8 mouse cellular contexts compared by ENCODE assay signal in the genomic region with DNA sequence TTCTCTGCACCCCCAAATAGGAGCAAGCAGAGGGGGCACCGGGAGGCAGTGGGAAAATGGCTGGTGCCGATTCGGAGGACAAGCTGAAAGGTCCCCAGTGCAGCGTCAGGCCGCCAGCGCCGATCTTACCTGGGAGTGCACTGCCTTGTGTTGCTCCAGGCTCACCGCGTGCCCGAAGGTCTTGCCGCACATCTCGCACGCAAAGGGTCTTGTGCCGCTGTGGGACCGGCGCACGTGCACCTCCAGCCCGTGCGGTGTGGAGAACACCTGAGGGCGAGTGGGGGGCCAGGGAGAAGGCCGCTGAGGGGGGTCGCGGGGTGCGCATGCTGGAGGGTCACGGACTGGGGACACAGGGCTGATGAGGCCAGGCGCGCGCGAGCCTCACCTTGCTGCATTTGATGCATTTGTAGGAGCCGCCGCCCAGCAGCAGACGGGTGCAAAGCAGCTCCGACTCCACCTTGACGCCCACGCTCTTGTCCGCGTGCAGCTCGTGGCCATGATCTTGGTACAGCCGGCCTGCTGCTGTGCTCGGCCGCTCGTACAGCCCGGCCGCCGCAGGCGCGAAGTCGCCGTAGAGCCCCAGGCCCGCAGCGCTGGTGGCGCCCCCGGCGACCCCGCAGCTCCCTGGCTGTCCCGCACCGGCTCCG. TPM values are rescaled to one million over a fixed set of nuclear protein-coding genes. Genes with fewer than 3 reads are reported as not detected.
A peak's percentile ranks its signal among the peaks of the same experiment; 100 is the strongest.
DNase-seq lines count a peak whose midpoint lies in the region; ATAC-seq and TF ChIP-seq lines count a peak whose summit lies in the region.

No protein-coding gene starts in this region.

- TF ChIP-seq CTCF in liver, postnatal 0 days (IDR thresholded peaks at IDR 0.05; ENCODE audit: low read depth) = no peak

- intact Hi-C loops in heart, postnatal 36 days (cut with DNase I) = no loop called here

- in situ Hi-C loops in ES-E14 (cut with MboI; ENCODE audit: low sequenced_read_pairs in 2 of 2, unreplicated experiment in 2 of 2) = loop anchor here (10.0 to 25.0 kb wide), 2 partner anchors 1256 to 1259 kb away; a partner anchor contains a TSS

- peak; percentile 82 for DNase-seq in heart, adult 11 months
- no peak for DNase-seq in heart, postnatal 36 days
- no peak for DNase-seq in ES-E14 (ENCODE audit: low read depth, low spot score)
- DNase-seq in liver, postnatal 0 days = no peak
- no peak for DNase-seq in ovary, postnatal 10 days (ENCODE audit: low spot score)
- no peak for DNase-seq in adrenal gland, postnatal 25 days

- H3K27ac ChIP-seq in ES-E14 (ENCODE audit: insufficient read depth, low read depth, low read length, poor library complexity, severe bottlenecking) = no peak overlapping the region
- H3K27ac ChIP-seq in forebrain, embryonic 15.5 days (replicated peaks) = no peak overlapping the region
- H3K27ac ChIP-seq in liver, postnatal 0 days (ENCODE audit: low read depth) = no peak overlapping the region

- no peak overlapping the region for H3K9ac ChIP-seq in ES-E14 (ENCODE audit: insufficient read depth, low read depth, low read length, poor library complexity, severe bottlenecking)
- no peak overlapping the region for H3K9ac ChIP-seq in forebrain, embryonic 15.5 days (replicated peaks)
- 0 out of 2 replicates have a peak overlapping the region, but pooled peaks have one; percentile 5 for H3K9ac ChIP-seq in liver, postnatal 0 days (replicated peaks)

- peaks cover 0 to 16% of the 10 kb centered on the region in 2 experiments; a peak in 3 of 4 replicates for H3K4me1 ChIP-seq in ES-E14 (ENCODE audit: control insufficient read depth in 2 of 2, insufficient read depth in 2 of 2, low read length in 2 of 2, poor library complexity in 1 of 2)
- H3K4me1 ChIP-seq in forebrain, embryonic 15.5 days = peaks cover 44% of the 10 kb centered on the region
- peaks cover 40% of the 10 kb centered on the region for H3K4me1 ChIP-seq in liver, postnatal 0 days (ENCODE audit: insufficient read depth)

- H3K9me3 ChIP-seq in ES-E14 (ENCODE audit: control insufficient read depth, insufficient read depth, low read depth, low read length) = no peaks in the 10 kb centered on the region
- H3K9me3 ChIP-seq in forebrain, embryonic 15.5 days = no peaks in the 10 kb centered on the region
- H3K9me3 ChIP-seq in liver, postnatal 0 days (ENCODE audit: low read length) = no peaks in the 10 kb centered on the region

- no peaks in the 10 kb centered on the region for H3K36me3 ChIP-seq in ES-E14 (ENCODE audit: control insufficient read depth, insufficient read depth, low read length, poor library complexity, severe bottlenecking)
- H3K36me3 ChIP-seq in forebrain, embryonic 15.5 days = no peaks in the 10 kb centered on the region
- no peaks in the 10 kb centered on the region; the same call in 1 of the 2 replicates for H3K36me3 ChIP-seq in liver, postnatal 0 days (replicated peaks; ENCODE audit: insufficient read depth, low read length)

- ATAC-seq in forebrain, embryonic 15.5 days (replicated peaks) = 0 out of 2 replicates have a peak, but pooled peaks have one; percentile 6
- no peak for ATAC-seq in liver, postnatal 0 days
- ATAC-seq in megakaryocyte-erythroid progenitor cell, adult 5-6 weeks (replicated peaks; ENCODE audit: low FRiP score, low TSS enrichment, poor library complexity, severe bottlenecking) = no peak

- under 1% methylated on average over 58 of the region's 58 CpGs for WGBS in forebrain, embryonic 15.5 days
- 33% methylated on average over 53 of the region's 58 CpGs for WGBS in liver, postnatal 0 days (ENCODE audit: insufficient replicate concordance)

- peak overlapping the region; percentile 34 to 39 for H3K4me3 ChIP-seq in ES-E14 (ENCODE audit: insufficient read depth in 1 of 2, low read depth in 1 of 2, low read length in 2 of 2, poor library complexity in 1 of 2, severe bottlenecking in 1 of 2)
- H3K4me3 ChIP-seq in forebrain, embryonic 15.5 days = peak overlapping the region; percentile 32
- H3K4me3 ChIP-seq in liver, postnatal 0 days (ENCODE audit: low read depth, low read length) = peak overlapping the region; percentile 21

- peak overlapping the region; percentile 49 for H3K4me2 ChIP-seq in forebrain, embryonic 15.5 days (replicated peaks)
- peak overlapping the region; percentile 77 for H3K4me2 ChIP-seq in liver, postnatal 0 days (ENCODE audit: low read depth, low read length)

- no peak for TF ChIP-seq EP300 in liver, postnatal 0 days (IDR thresholded peaks at IDR 0.05; ENCODE audit: low read depth)

- peaks cover 87% of the 10 kb centered on the region for H3K27me3 ChIP-seq in forebrain, embryonic 15.5 days
- H3K27me3 ChIP-seq in liver, postnatal 0 days (ENCODE audit: insufficient read depth, low read length) = peaks cover 87% of the 10 kb centered on the region

TF ChIP-seq in ES-E14, 5 proteins besides CTCF, POLR2A, EP300 and RAD21:
- no peak for TF ChIP-seq CHD2 (IDR thresholded peaks at IDR 0.05; ENCODE audit: low read depth, low read length)
- TF ChIP-seq HCFC1 (IDR thresholded peaks at IDR 0.05; ENCODE audit: borderline replicate concordance, insufficient read depth, low read length) = no peak
- TF ChIP-seq ZNF384 (IDR thresholded peaks at IDR 0.05; ENCODE audit: low read depth, low read length) = no peak
- no peak for TF ChIP-seq ZC3H11A (IDR thresholded peaks at IDR 0.05; ENCODE audit: borderline replicate concordance, low read depth, low read length)
- no peak for TF ChIP-seq MAFK (IDR thresholded peaks at IDR 0.05; ENCODE audit: insufficient read depth, low read depth, low read length)

RNA-seq across cellular contexts. Expression of a gene that starts 4.7 kb away (rescaled TPM):
- not detected for total RNA-seq in heart, postnatal 36 days (2021)
- total RNA-seq in ES-E14 (2012; rRNA removed) = 0.09 and 0.11 TPM in 2 replicates
- not detected in 2 replicates for polyA plus RNA-seq in forebrain, embryonic 15.5 days (2015; fragmentation: Nextera tagmentation; extraction: Ambion mirVana)
- 1.3 and 1.4 TPM in 2 replicates for polyA plus RNA-seq in liver, postnatal 0 days (2015; fragmentation: Nextera tagmentation; extraction: Ambion mirVana)
- 0.67 and 0.81 TPM in 2 replicates for total RNA-seq in megakaryocyte-erythroid progenitor cell, adult 5-6 weeks (2014; fragmentation: Nextera tagmentation)
- 0.30 TPM in 1 of 2 replicates, not detected in the other for total RNA-seq in megakaryocyte-erythroid progenitor cell, adult 5-6 weeks (2017)
- total RNA-seq in adrenal gland, postnatal 25 days (2021) = not detected in 2 replicates
